Mouse (Mus musculus): ENCODE measurements around the gene Slit3.

- no peak for TF ChIP-seq BHLHE40 (IDR thresholded peaks at IDR 0.05; ENCODE audit: borderline replicate concordance, low read depth, low read length)
- TF ChIP-seq MEF2A (IDR thresholded peaks at IDR 0.05; ENCODE audit: extremely low read depth, insufficient replicate concordance, low read depth, low read length, poor library complexity, severe bottlenecking): no peak
- no peak for TF ChIP-seq USF1 (IDR thresholded peaks at IDR 0.05; ENCODE audit: low read depth, low read length)
- no peak for TF ChIP-seq CHD1 (IDR thresholded peaks at IDR 0.05; ENCODE audit: low read depth, low read length)
- no peak for TF ChIP-seq MAFK (IDR thresholded peaks at IDR 0.05; ENCODE audit: borderline replicate concordance, low read depth, low read length)
- TF ChIP-seq CTCF (IDR thresholded peaks at IDR 0.05 in 2 of 3, conservative IDR thresholded peaks at IDR 0.05 in 1 of 3; ENCODE audit: control insufficient read depth in 1 of 3, insufficient read depth in 1 of 3, low read depth in 2 of 3, low read length in 3 of 3, poor library complexity in 1 of 3, severe bottlenecking in 1 of 3): no peak
- TF ChIP-seq ZNF384 (IDR thresholded peaks at IDR 0.05; ENCODE audit: low read depth, low read length): no peak
- TF ChIP-seq MAZ (IDR thresholded peaks at IDR 0.05; ENCODE audit: low read depth, low read length): no peak
- no peak for TF ChIP-seq MAX (IDR thresholded peaks at IDR 0.05; ENCODE audit: low read length)
- TF ChIP-seq TBP (IDR thresholded peaks at IDR 0.05; ENCODE audit: low read depth, low read length): no peak
- TF ChIP-seq SIN3A (IDR thresholded peaks at IDR 0.05; ENCODE audit: low read length): no peak
- no peak for TF ChIP-seq E2F4 (IDR thresholded peaks at IDR 0.05; ENCODE audit: borderline replicate concordance, low read depth, low read length)
Measured at GRCm38 (mm10) chr11:35550036-35550435, 429.0 kb downstream of the Slit3 start.

All from MEL (cell line).